Mouse (Mus musculus): Measurements from ENCODE around the gene Pyroxd2. TPM values are rescaled to one million over a fixed set of nuclear protein-coding genes. Genes with fewer than 3 reads are reported as not detected.

Pyroxd2 gene
- polyA plus RNA-seq, 1 experiment from 2014 or later, result 13.8 TPM

- Histone ChIP-seq H3K27ac (ENCODE audit: low read depth, low read length) (no peak overlapping the region), H3K9ac (ENCODE audit: low read depth, low read length) (no peak overlapping the region), H3K4me2 (replicated peaks; ENCODE audit: low read depth) (no peak overlapping the region), H3K9me3 (ENCODE audit: control insufficient read depth) (no peaks in the 10 kb centered on the region), H3K36me3 (ENCODE audit: control insufficient read depth, insufficient read depth) (peaks cover 35% of the 10 kb centered on the region), H3K27me3 (replicated peaks; ENCODE audit: control insufficient read depth, insufficient read depth, low read length) (no peaks in the 10 kb centered on the region), H3K4me1 (replicated peaks; ENCODE audit: control insufficient read depth, insufficient read depth, low read length) (no peaks in the 10 kb centered on the region), H3K4me3 (ENCODE audit: low read depth, low read length) (no peak overlapping the region)
- no peak for ATAC-seq
- WGBS, result 92% methylated on average over 10 of the region's 10 CpGs
- TF ChIP-seq CTCF (IDR thresholded peaks at IDR 0.05; ENCODE audit: low read depth), result no peak
Measured at GRCm38 (mm10) chr19:42769648-42770047, 17.1 kb upstream of the Pyroxd2 start.

DNA sequence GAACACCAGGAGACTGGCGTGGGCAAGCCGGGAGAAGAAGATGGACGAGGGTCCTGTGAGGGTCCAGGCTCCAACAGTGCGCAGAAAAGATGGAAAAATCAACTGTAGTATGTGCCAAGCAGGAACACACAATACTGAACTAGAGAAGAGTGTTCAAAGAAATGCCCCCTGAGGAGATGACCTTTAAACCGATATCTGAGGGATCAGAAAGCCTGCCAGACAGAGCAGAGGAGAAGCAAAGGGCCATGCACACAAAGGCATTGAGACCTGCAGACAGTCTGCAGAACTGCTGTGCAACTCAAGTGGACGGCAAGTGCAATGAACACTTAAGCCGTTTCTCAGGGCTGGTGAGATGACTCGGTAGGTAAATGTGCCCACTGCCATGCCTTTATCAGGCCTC lies 14.8 kb upstream of the Pyroxd2 start:
- H3K9me3 ChIP-seq (ENCODE audit: control insufficient read depth), result no peaks in the 10 kb centered on the region
- no peak overlapping the region for H3K4me2 ChIP-seq (replicated peaks; ENCODE audit: low read depth)
- no peaks in the 10 kb centered on the region for H3K4me1 ChIP-seq (replicated peaks; ENCODE audit: control insufficient read depth, insufficient read depth, low read length)
- no peak overlapping the region for H3K27ac ChIP-seq (ENCODE audit: low read depth, low read length)
- no peak for ATAC-seq
- TF ChIP-seq CTCF (IDR thresholded peaks at IDR 0.05; ENCODE audit: low read depth), result no peak
- WGBS, result 85% methylated on average over 8 of the region's 8 CpGs
- no peak overlapping the region for H3K9ac ChIP-seq (ENCODE audit: low read depth, low read length)
- H3K4me3 ChIP-seq (ENCODE audit: low read depth, low read length), result no peak overlapping the region
- no peaks in the 10 kb centered on the region for H3K27me3 ChIP-seq (replicated peaks; ENCODE audit: control insufficient read depth, insufficient read depth, low read length)
- H3K36me3 ChIP-seq (ENCODE audit: control insufficient read depth, insufficient read depth), result peaks cover 35% of the 10 kb centered on the region

DNA sequence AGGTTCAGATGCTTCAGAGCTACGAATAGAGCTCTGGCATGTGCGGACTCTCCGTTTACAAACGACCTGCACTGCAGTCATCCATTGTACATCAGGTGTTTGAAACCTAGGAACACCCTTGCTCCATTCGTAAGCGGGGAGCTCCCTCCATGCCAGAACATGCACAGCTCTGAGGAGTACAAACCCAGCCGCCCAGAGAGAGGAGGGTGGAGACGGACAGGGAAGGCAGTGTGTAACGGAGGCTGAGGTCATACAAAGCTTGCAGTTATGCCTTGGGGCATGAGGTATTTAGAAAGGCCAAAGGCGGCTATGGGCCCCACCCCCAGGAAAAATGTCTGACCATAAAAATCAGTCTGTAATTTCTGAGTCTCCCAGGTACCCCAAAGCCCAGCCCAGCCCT lies 11.8 kb upstream of the Pyroxd2 start:
- no peak for ATAC-seq
- no peak overlapping the region for H3K9ac ChIP-seq (ENCODE audit: low read depth, low read length)
- no peak for TF ChIP-seq CTCF (IDR thresholded peaks at IDR 0.05; ENCODE audit: low read depth)
- H3K9me3 ChIP-seq (ENCODE audit: control insufficient read depth), result no peaks in the 10 kb centered on the region
- no peak overlapping the region for H3K4me2 ChIP-seq (replicated peaks; ENCODE audit: low read depth)
- no peak overlapping the region for H3K4me3 ChIP-seq (ENCODE audit: low read depth, low read length)
- peaks cover 16% of the 10 kb centered on the region; the same call in 1 of the 2 replicates for H3K36me3 ChIP-seq (ENCODE audit: control insufficient read depth, insufficient read depth)
- H3K27me3 ChIP-seq (replicated peaks; ENCODE audit: control insufficient read depth, insufficient read depth, low read length), result no peaks in the 10 kb centered on the region
- no peak overlapping the region for H3K27ac ChIP-seq (ENCODE audit: low read depth, low read length)
- H3K4me1 ChIP-seq (replicated peaks; ENCODE audit: control insufficient read depth, insufficient read depth, low read length), result no peaks in the 10 kb centered on the region
- WGBS, result 53% methylated on average over 10 of the region's 10 CpGs

DNA sequence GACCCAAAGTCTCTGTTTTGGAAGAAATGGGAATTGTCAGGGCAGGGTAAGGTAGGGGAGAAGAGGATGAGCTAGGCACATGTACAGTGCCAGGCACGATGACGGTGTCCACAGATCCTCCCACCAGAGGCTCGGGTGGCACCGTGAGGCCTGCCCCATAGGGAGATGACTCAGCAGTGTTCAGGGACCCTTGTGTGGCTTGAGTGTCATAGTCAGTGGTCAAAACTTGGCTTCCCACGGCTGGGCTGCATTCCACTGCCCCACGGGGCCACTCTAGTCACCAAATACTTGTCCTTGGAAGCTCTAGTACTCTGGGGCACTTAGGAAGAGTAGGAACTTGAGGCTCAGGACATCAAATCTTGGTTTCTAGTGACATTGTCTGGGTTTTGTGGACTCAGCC lies 4.1 kb upstream of the Pyroxd2 start:
- ATAC-seq, result no peak
- TF ChIP-seq CTCF (IDR thresholded peaks at IDR 0.05; ENCODE audit: low read depth), result no peak
- H3K9ac ChIP-seq (ENCODE audit: low read depth, low read length), result no peak overlapping the region
- H3K9me3 ChIP-seq (ENCODE audit: control insufficient read depth), result no peaks in the 10 kb centered on the region
- H3K4me1 ChIP-seq (replicated peaks; ENCODE audit: control insufficient read depth, insufficient read depth, low read length), result 0 out of 2 replicates have a peak, but pooled peaks cover 3% of the 10 kb centered on the region
- WGBS, result 81% methylated on average over 6 of the region's 6 CpGs
- no peak overlapping the region for H3K4me2 ChIP-seq (replicated peaks; ENCODE audit: low read depth)
- H3K36me3 ChIP-seq (ENCODE audit: control insufficient read depth, insufficient read depth), result no peaks in the 10 kb centered on the region; the same call in 1 of the 2 replicates
- no peak overlapping the region for H3K27ac ChIP-seq (ENCODE audit: low read depth, low read length)
- H3K4me3 ChIP-seq (ENCODE audit: low read depth, low read length), result no peak overlapping the region
- H3K27me3 ChIP-seq (replicated peaks; ENCODE audit: control insufficient read depth, insufficient read depth, low read length), result no peaks in the 10 kb centered on the region

DNA sequence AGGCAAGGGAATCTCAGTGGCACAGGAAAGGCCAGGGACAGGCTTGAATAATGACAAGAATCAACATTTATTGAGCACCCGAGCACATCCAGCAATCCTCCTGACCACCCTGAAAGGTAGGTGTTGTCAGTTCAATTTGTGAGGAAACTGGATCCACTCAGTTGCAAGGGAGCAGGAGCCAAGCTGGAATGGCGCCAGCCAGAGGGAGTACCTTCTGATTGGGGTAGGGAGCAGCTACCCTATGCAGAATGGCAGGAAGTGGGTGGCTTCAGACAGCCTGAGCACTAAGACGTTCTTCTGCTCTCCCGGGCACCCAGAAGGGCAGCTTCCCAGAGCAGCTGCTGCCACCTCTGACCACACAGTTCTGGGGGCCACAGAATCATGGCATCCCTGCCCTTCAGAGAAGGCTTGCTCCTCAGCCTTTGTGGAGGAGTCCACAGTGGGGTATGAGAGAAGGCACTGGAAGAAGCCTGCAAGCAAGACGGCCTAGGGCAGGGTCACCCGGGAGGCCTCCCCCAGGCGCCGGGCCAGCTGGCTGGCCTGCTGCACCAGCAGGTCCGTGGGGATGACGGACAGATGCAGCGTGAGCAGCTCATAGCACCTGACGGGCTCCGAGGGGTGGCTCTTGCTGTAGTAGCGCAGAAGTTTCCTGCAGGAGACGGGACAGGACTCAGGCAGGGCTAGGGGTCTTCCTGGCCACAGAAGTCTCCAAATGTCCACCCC lies 2.7 kb upstream of the Pyroxd2 start:
- TF ChIP-seq CTCF (IDR thresholded peaks at IDR 0.05; ENCODE audit: low read depth), result no peak
- Histone ChIP-seq H3K4me1 (replicated peaks; ENCODE audit: control insufficient read depth, insufficient read depth, low read length) (0 out of 2 replicates have a peak, but pooled peaks cover 3% of the 10 kb centered on the region), H3K27ac (ENCODE audit: low read depth, low read length) (no peak overlapping the region), H3K9ac (ENCODE audit: low read depth, low read length) (no peak overlapping the region), H3K9me3 (ENCODE audit: control insufficient read depth) (no peaks in the 10 kb centered on the region), H3K36me3 (ENCODE audit: control insufficient read depth, insufficient read depth) (no peaks in the 10 kb centered on the region; the same call in 1 of the 2 replicates), H3K4me2 (replicated peaks; ENCODE audit: low read depth) (no peak overlapping the region), H3K27me3 (replicated peaks; ENCODE audit: control insufficient read depth, insufficient read depth, low read length) (no peaks in the 10 kb centered on the region), H3K4me3 (ENCODE audit: low read depth, low read length) (no peak overlapping the region)
- 70% methylated on average over 15 of the region's 15 CpGs for WGBS
- no peak for ATAC-seq

GRCm38 (mm10) chr19:42753141-42753917 lies 754 bp upstream of the Pyroxd2 start:
- TF ChIP-seq CTCF (IDR thresholded peaks at IDR 0.05; ENCODE audit: low read depth), result no peak
- Histone ChIP-seq H3K27ac (ENCODE audit: low read depth, low read length) (peak overlapping the region; percentile 94), H3K9me3 (ENCODE audit: control insufficient read depth) (no peaks in the 10 kb centered on the region), H3K4me2 (replicated peaks; ENCODE audit: low read depth) (peak overlapping the region; percentile 72), H3K9ac (ENCODE audit: low read depth, low read length) (no peak overlapping the region), H3K4me1 (replicated peaks; ENCODE audit: control insufficient read depth, insufficient read depth, low read length) (peaks cover 9% of the 10 kb centered on the region; the same call in 1 of the 2 replicates), H3K27me3 (replicated peaks; ENCODE audit: control insufficient read depth, insufficient read depth, low read length) (no peaks in the 10 kb centered on the region), H3K4me3 (ENCODE audit: low read depth, low read length) (peak overlapping the region; percentile 38; the same call in 1 of the 2 replicates), H3K36me3 (ENCODE audit: control insufficient read depth, insufficient read depth) (no peaks in the 10 kb centered on the region; the same call in 1 of the 2 replicates)
- peak; percentile 69 for ATAC-seq
- 14% methylated on average over 11 of the region's 11 CpGs for WGBS

Measured in intestine, postnatal 0 days (tissue).